ENCODE assay signal across 16 mouse cellular contexts in the genomic region with DNA sequence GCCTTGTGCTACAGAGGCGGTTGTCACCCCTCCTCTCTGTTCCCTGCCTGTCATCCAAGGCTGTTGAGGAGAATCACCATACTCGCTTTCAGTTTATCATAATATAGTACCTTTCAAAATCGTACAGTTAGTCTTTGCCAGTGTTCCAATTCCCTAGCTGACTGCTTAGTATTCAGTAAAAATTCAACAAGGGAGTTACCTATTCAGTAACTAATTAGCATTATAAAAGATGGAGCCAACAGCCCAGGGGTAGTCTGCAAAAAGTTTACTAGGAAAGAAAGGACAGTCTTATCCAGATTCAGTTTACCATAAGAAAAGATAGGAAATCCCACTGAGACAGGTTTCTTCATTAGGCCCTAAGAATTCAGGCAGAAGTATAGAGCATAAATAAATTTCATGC.
"Had no signal": no experiment of that assay in that cellular context is flagged by ENCODE, and none has a peak within 500 bp of the region (broad histone marks: within the 10 kb centered on the region; RNA-seq: fewer than 3 reads in every experiment).

No protein-coding gene starts in this region.

- H3K36me3 ChIP-seq: kidney, embryonic 15.5 days; limb, embryonic 10.5 days; liver, embryonic 15.5 days; midbrain, embryonic 10.5 days; stomach, embryonic 15.5 days had no signal

- H3K27ac ChIP-seq: kidney, embryonic 15.5 days; left cerebral cortex, adult 2 months; limb, embryonic 10.5 days; liver, embryonic 15.5 days; midbrain, embryonic 10.5 days; neural tube, embryonic 13.5 days; stomach, embryonic 15.5 days had no signal

- H3K9me3 ChIP-seq: kidney, embryonic 15.5 days; limb, embryonic 10.5 days; liver, embryonic 15.5 days; stomach, embryonic 15.5 days had no signal

- ATAC-seq: lung, postnatal 0 days had no signal

- H3K4me2 ChIP-seq: kidney, embryonic 15.5 days; liver, embryonic 11.5 days; liver, embryonic 15.5 days; neural tube, embryonic 13.5 days; stomach, embryonic 15.5 days had no signal

- H3K27me3 ChIP-seq: kidney, embryonic 15.5 days; liver, embryonic 15.5 days; neural tube, embryonic 13.5 days; stomach, embryonic 15.5 days had no signal

- DNase-seq: kidney, adult 18-20 months; kidney, postnatal 14 days; lung, adult 2 months; lung, postnatal 4 days; retina, postnatal 1 day; thymus, adult 2 months; thymus, postnatal 25 days had no signal

- H3K4me1 ChIP-seq: kidney, embryonic 15.5 days; limb, embryonic 10.5 days; liver, embryonic 15.5 days; midbrain, embryonic 10.5 days; neural tube, embryonic 13.5 days; stomach, embryonic 15.5 days had no signal

- H3K4me3 ChIP-seq: kidney, embryonic 15.5 days; left cerebral cortex, adult 2 months; limb, embryonic 10.5 days; liver, embryonic 15.5 days; midbrain, embryonic 10.5 days; neural tube, embryonic 13.5 days; stomach, embryonic 15.5 days had no signal

- H3K9ac ChIP-seq: kidney, embryonic 15.5 days; liver, embryonic 15.5 days; neural tube, embryonic 13.5 days; stomach, embryonic 15.5 days had no signal
